In the genomic region with DNA sequence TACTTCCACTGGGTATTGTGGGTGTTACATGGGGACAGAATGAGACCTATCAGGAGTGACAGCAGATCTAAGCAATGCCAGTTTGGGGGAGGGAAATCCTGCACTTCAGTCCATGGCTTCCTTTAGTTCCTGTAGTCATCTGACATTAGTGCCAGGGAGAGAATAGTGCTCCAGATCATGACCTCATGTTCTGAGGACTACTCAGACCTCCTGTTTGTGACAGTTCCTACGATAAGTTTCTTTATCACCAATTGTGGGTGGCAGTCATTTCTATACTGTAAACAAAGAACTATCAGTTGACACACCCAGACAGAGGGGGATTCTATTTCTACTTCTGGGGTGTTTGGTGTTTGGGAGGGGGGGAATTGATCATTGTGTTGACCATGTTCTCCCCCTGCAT, we compare ENCODE assay signal across 29 mouse cellular contexts. TPM values are rescaled to one million over a fixed set of nuclear protein-coding genes. Genes with fewer than 3 reads are reported as not detected.
"Had no signal": no experiment of that assay in that cellular context is flagged by ENCODE, and none has a peak within 500 bp of the region (broad histone marks: within the 10 kb centered on the region; RNA-seq: fewer than 3 reads in every experiment).

No protein-coding gene starts in this region.

- H3K9ac ChIP-seq: liver, embryonic 12.5 days; liver, embryonic 14.5 days; lung, embryonic 14.5 days; midbrain, embryonic 12.5 days; neural tube, embryonic 13.5 days; neural tube, embryonic 15.5 days had no signal

- H3K9me3 ChIP-seq: liver, embryonic 12.5 days; megakaryocyte, embryonic 14.5 days; midbrain, embryonic 10.5 days; midbrain, embryonic 12.5 days; neural tube, embryonic 13.5 days had no signal

- DNase-seq: lung, embryonic 14.5 days; lung, postnatal 10 days; lung, postnatal 4 days; midbrain, embryonic 14.5 days; retina, postnatal 1 day; right cerebral cortex, adult 18-20 months; right cerebral cortex, postnatal 25 days; right cerebral cortex, postnatal 4 days; spleen, adult 18-20 months; thymus, adult 18-20 months; thymus, postnatal 14 days; thymus, postnatal 36 days had no signal

- H3K36me3 ChIP-seq: liver, embryonic 12.5 days; midbrain, embryonic 10.5 days; midbrain, embryonic 12.5 days; neural tube, embryonic 13.5 days; neural tube, embryonic 15.5 days had no signal

- ATAC-seq: liver, embryonic 12.5 days had no signal

- H3K4me3 ChIP-seq: liver, embryonic 12.5 days; megakaryocyte, embryonic 14.5 days; midbrain, embryonic 10.5 days; midbrain, embryonic 12.5 days; neural tube, embryonic 13.5 days; neural tube, embryonic 15.5 days had no signal

- H3K4me1 ChIP-seq: liver, embryonic 12.5 days; megakaryocyte, embryonic 14.5 days; midbrain, embryonic 10.5 days; midbrain, embryonic 12.5 days; neural tube, embryonic 13.5 days; neural tube, embryonic 15.5 days had no signal

- H3K27ac ChIP-seq: liver, embryonic 12.5 days; liver, embryonic 14.5 days; midbrain, embryonic 10.5 days; midbrain, embryonic 12.5 days; neural tube, embryonic 13.5 days; neural tube, embryonic 15.5 days had no signal

- H3K27me3 ChIP-seq: liver, embryonic 12.5 days; megakaryocyte, embryonic 14.5 days; midbrain, embryonic 12.5 days; neural tube, embryonic 13.5 days; neural tube, embryonic 15.5 days had no signal

RNA-seq across cellular contexts. Expression of gene Speer4f1, which starts 0.6 kb away (rescaled TPM):
- total RNA-seq: liver, adult 2 months; midbrain, postnatal 0 days; monocyte, adult 5-6 weeks had no signal
- polyA plus RNA-seq: liver, adult 2 months; liver, embryonic 12.5 days; liver, embryonic 14.5 days; liver, embryonic 16.5 days; lung, embryonic 14.5 days; lung, embryonic 16.5 days; midbrain, embryonic 10.5 days; midbrain, embryonic 12.5 days; midbrain, embryonic 14.5 days; midbrain, postnatal 0 days; neural tube, embryonic 11.5 days; neural tube, embryonic 13.5 days; neural tube, embryonic 15.5 days; small intestine, adult 2 months; stomach, embryonic 14.5 days; stomach, embryonic 16.5 days; thymus, postnatal 0 days had no signal
